Mouse (Mus musculus) layer of hippocampus, adult 9-10 months (tissue): ENCODE data around the gene Slc7a5.

Experiments used
- DNase-seq: peaks from one replicate; pipeline ENCODE4 v3.0.0; 2022; ENCODE audit warnings: low spot score

The Slc7a5 gene

DNA sequence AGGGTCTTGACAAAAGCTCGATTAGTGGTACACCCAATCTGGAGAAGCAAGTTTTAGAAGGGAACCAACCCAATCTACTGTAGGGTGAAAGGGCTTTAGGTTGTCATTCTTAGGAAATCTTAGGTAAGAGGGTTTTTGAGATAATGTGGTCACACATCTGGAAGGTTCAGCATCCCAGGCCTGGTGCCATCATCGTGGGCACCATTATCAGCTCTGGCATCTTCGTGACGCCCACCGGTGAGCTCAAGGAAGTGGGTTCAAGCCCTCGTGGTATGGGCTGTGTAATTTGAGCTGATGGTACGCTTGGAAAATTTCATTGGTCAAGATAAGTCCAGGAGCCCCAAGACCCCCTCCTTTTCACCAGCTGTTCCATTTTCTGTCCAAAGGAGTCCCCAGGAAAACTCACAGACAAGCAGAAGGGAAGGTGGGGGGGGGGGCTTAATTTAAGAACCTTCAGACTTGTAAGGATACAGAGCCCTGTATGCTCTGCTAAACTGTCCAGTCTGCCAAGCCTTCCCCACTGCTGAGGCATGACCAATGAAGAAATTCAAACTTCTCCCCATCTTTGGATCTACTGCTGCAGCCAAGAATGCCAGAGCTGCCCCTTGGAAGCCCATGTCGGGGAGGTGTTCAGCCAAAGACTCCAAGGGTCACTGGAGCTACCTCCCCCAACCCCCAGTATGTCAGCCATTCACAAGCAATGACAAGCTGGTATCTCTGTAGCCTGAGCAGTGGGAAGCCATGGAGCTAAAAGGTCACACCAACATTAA, 1.1 kb upstream of the Slc7a5 start:
- DNase-seq = no peak

- DNase-seq = no peak
These were observed 667 bp downstream of the Slc7a5 start for GRCm38 (mm10) chr8:121906542-121907512.

- DNase-seq = no peak
These were observed 1.6 kb downstream of the Slc7a5 start for GRCm38 (mm10) chr8:121905864-121906263.

- DNase-seq = no peak
These were observed 2.1 kb downstream of the Slc7a5 start for GRCm38 (mm10) chr8:121905420-121905819.

DNA sequence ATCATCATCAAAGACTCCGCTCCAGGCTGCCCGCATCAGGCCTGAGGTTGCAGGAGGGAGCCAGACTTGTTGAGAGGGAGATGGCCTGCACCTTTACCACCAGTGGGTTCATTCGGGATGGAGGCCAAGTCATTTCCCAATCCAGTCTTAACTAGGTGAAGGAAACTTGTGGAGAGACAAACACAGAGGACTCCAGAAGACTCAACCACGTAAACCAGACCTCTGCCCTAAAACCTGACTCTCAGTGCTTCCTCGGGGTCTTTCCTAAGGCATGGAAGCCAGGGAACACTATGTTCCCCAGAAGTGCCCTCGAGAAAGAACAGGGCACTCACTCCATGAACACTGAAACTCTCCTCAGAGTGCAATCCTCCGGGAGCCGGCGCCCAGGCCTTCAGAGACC, 2.5 kb downstream of the Slc7a5 start:
- DNase-seq = no peak

- no peak for DNase-seq
These were observed 3.5 kb downstream of the Slc7a5 start for GRCm38 (mm10) chr8:121903977-121904376.

GRCm38 (mm10) chr8:121901498-121902236, 5.8 kb downstream of the Slc7a5 start:
- DNase-seq = no peak

DNA sequence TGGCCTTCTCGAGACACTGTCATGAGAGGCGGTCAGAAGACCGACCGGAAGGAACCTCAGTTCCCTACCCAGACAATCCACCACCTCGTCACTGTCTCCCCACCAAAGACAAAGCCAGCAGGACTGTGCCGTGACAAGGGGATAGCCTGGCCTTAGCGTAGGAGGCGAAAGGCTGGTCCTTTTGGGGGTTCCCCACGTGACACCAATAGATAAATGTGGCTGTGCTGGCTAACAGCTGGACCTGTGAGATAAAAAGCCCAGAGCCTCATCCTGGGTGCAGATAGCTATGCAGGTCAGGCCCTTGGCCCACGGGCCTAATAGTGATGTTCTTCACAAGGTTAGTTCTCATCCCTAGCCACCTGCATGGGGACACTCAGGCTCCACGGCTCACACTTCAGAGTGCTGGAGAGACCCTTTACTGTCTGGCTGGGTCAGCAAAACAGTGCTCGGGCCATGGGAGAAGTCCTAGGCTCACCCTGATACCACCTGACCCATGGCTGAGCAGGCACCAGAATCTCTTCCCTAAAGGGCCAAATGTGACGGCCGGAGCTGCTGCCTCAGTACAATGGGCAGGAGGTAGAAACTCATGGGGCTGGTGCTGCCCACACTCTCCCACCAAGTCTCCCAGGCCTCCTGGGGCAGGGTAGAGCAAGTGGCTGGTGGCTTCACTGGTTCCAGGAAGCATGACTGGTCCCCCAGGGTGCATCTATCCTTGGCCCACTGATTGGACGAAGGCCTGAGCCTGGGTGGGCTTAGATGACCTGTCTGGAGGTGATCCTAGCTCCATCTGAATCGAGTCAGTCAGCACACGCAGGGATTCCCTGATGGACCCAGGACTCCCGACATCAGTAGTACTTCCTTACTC, 8.1 kb downstream of the Slc7a5 start:
- DNase-seq = no peak

GRCm38 (mm10) chr8:121898401-121898931, 9.0 kb downstream of the Slc7a5 start:
- DNase-seq = peak; percentile 55

DNA sequence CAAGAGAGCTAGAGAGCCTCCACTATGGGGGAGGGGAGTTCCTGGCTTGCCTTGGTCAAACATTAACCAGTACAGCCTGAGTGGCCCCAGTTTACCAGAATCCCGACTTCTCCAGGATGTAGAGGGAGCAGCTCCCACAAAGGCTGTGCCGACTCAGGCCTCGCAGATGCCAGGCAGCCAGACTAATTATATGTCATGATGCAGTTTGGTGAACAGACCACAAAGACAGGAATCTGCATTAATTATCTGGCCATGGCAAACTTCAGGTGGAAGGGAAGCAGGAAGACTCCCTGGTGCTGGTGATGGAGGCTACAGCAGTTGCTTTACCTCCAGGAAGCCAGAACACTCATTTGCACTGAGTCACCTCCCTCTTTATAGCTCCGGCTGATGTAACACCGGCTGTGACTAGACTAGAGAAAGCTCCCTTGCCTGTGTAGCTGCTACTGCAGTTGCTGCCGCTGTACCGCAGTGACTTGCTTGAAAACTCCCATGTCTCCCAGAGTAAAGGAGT, 9.6 kb downstream of the Slc7a5 start:
- peak; percentile 30 for DNase-seq

GRCm38 (mm10) chr8:121897205-121897604, 10.3 kb downstream of the Slc7a5 start:
- DNase-seq = no peak

- DNase-seq = no peak
These were observed 10.9 kb downstream of the Slc7a5 start for GRCm38 (mm10) chr8:121896476-121897145.

GRCm38 (mm10) chr8:121895910-121896309, 11.6 kb downstream of the Slc7a5 start:
- DNase-seq = no peak

DNA sequence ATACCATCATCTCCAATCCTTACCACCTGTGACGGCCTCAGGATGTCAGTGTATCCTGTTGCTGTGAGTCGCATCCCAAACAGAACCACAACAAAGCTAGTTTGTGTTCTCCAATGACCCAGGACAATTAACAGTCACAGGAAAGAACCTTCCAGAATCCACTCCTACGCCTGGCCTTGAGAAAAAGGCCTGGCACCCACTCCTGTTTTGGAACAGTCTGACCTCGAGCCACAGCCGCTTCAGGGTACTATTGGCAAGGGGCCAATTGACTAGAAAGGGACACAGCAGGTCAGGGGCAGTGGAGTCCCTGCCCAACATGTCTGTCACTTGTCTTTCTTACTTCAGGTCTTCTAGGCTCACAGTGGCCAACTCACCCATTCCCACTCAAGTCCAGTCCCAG, 14.6 kb downstream of the Slc7a5 start:
- no peak for DNase-seq

DNA sequence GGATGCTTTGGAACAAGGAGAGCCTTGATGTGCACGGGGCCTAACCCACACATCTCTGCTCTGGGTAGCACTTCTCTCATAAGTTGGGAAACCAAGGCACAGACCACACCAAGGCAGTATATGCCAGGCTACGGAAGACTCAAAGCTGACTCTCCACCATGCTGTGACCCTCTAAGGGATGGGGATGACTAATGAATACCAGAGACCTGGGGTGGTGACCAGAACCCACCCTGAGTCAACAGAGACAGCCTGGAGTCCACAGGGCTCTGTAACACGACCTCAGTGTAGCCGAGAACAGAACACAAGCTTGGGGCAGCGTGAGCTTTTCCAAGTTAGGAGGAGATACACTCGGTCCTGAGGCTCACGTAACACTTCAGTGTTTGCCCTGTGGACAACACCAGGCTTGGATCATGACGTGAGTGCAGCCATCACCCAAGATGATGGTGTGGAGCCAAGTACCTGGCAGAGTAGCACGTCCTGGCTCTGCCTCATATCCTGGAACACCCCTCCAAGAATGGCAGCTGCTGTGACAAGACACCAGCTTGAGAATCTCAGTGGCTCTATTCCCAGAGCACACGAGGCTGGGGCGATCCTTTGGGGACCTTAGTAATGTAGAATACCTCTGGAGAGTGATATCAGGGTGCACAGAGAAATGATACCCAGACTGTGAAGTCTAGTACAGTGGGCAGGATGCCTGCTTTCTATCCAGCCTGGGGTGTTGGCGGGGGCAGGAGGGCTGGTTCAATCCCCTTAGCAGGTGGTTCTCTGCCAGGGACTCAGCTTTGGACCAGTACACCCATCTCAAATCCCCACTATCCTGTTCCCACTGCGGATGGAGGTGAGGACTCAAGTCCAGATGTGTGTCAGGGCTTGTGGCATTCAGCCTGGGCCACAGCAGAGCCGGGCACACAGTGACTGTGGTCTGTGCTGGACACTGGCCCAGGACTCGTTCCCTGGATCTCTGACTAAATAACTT, 17.4 kb downstream of the Slc7a5 start:
- DNase-seq = no peak

- no peak for DNase-seq
These were observed 18.2 kb downstream of the Slc7a5 start for GRCm38 (mm10) chr8:121889317-121889716.

DNA sequence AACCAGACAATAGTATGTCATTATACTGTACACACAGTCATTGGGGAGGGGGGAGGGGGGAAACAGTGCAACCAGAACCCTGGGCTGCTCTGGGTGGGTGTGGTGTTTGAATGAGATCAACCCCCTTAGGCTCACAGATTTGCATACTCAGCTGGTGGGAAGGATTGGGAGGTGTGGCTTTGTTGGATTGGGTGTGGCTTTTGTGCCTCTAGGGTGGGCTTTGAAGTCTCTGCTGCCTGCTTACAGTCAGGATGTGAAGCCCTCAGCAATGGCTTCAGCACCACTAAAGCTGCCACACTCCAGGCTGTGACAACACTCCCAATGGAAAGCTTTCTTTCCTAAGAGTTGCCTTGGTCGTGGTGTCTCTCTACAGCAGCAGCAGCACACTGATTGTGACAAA, 19.9 kb downstream of the Slc7a5 start:
- no peak for DNase-seq

GRCm38 (mm10) chr8:121885433-121885832, 22.1 kb downstream of the Slc7a5 start:
- no peak for DNase-seq

DNA sequence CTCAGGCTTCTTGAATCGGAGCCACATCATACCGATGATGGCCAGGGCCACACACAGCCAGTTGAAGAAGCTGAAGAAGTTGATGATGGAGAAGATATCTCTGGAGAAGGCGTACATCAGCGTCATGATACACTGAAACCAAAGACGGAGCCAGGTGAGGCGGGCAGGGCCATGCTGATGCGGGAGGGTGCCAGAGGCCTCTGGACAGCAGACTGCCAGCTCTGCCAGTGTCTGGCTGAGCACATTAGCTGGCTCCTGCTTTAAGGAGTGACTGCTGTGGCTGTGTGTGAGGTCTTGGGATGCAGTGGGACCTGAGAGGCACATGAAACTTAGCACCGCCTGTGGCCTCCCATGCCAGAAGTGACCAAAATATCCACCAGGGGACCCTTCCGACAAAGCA, 22.5 kb downstream of the Slc7a5 start:
- DNase-seq = no peak
